Mouse (Mus musculus): ENCODE data around the gene Hba-a2.
"Not testable (repeated sequence)": the region's sequence is repeated elsewhere in the genome, so short reads cannot be mapped to it uniquely, and the experiment has no call there.

Hba-a2 gene

DNA sequence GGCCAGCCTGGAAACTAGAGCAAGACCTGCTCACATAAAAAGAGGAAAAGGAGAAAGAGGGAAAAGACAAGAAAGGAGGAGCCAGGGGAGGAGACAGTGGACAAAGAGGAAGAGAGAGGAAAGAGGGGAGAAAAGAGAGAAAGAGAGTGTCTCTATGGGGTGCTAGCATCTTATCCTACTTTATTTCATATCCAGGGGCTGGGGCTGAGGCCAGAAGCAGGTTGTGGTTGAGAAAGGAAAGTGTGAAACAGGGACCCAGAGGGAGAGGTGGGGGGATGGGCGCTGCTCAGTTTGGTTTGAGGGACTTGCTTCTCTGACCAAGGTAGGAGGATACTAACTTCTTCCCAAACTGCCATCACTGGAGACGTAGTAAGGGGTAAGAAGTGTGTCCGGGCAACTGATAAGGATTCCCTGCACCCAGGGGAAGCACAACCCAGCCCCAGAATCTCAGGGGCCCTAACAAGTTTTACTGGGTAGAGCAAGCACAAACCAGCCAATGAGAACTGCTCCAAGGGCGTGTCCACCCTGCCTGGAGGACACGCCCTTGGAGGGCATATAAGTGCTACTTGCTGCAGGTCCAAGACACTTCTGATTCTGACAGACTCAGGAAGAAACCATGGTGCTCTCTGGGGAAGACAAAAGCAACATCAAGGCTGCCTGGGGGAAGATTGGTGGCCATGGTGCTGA is 13.1 kb upstream of the Hba-a2 start, which contains the start of gene Hba-a1:
TSS of gene Hba-a1 (plus strand) at position 421 of the 687 bp plus-strand sequence.
- not testable (repeated sequence) for DNase-seq (ENCODE audit: low read depth)

- DNase-seq (ENCODE audit: low read depth), result not testable (repeated sequence)
Measured at GRCm38 (mm10) chr11:32284582-32284981, 11.7 kb upstream of the Hba-a2 start.

DNA sequence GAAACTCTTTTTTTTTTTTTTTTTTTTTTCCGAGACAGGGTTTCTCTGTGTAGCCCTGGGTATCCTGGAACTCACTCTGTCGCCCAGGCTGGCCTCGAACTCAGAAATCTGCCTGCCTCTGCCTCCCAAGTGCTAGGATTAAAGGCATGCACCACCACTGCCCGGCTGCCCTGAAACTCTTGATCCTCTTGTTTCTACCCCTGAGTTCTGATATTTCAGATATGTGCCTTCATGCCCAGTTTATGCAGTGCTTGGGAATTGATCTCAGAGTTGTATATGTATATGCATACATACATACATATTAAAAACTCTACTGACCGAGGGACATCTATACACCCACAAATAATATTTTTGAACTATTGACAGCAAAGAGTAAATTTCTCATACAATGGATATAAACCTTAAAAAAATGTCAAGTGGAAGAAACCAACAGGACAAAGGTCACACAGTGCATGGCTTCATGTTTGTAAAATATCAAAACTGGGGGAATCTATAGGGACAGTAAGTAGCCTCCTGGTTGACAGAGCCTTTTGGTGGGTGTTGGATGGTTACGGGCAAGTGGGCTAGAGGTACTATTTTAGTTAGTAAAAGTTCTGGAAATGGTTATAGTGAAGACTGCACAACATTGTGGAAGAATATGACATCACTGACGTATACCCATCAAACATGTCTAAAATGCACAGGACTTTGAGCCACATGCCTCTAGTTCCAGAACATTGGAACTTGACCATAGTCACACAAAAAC is 11.1 kb upstream of the Hba-a2 start:
- no peak for DNase-seq (ENCODE audit: low read depth)

- not testable (repeated sequence) for DNase-seq (ENCODE audit: low read depth)
Measured at GRCm38 (mm10) chr11:32285887-32286286, 10.4 kb upstream of the Hba-a2 start.

GRCm38 (mm10) chr11:32286695-32287492 is 9.4 kb upstream of the Hba-a2 start, which contains the start of gene Hbq1b:
TSS of gene Hbq1b (plus strand) at chr11:32286965.
- peak; percentile 40 for DNase-seq (ENCODE audit: low read depth)

- DNase-seq (ENCODE audit: low read depth), result no peak
Measured at GRCm38 (mm10) chr11:32287493-32287825, 8.8 kb upstream of the Hba-a2 start.

DNA sequence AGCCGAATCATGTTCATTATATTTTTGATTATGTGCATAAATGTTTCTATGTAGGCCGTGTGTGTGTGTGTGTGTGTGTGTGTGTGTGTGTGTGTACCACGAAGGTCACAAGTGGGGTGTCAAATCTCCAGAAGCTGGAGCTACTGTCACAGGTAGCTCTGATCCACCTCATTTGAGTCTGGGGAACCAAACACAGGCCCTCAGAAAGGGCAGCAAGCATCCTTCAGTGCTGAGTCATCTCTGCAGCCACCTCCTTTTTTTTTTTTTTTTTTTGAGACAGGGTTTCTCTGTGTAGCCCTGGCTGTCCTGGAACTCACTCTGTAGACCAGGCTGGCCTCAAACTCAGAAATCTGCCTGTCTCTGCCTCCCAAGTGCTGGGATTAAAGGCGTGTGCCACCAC is 3.5 kb upstream of the Hba-a2 start:
- DNase-seq (ENCODE audit: low read depth), result not testable (repeated sequence)

DNA sequence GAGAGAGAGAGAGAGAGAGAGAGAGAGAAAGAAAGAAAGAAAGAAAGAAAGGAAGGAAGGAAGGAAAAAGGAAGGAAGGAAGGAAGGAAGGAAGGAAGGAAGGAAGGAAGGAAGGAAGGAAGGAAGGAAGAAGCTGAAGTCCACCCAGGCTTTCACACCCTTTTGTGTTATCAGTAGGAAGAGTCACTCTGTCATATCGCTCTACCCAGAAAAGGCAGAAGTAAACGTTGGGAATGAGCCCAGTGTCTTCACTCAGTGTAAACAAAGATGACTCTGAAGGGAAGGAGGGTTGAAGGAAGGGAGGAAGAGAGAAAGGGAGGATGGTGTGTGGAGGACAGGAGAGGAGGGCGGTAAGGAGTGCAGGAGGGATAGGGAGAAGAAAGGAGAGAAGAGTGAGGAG is 2.8 kb upstream of the Hba-a2 start:
- DNase-seq (ENCODE audit: low read depth), result not testable (repeated sequence)

DNA sequence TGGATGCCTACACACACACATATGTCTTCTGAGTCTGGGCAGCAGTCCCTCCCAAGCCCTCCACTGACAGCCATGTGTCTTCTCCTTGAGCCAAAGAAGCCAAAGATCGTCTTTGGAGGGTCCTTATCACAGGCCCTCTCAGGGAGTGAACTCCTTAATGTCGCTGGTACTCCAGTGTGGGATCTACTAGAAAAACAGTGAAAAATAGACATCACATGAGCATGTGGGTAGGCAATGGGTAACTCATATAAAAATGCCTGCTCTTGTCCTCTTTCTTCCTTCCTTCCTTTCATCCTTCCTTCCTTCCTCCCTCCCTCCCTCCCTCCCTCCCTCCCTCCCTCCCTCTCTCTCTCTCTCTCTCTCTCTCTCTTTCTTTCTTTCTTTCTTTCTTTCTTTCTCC is 1.1 kb downstream of the Hba-a2 start:
- not testable (repeated sequence) for DNase-seq (ENCODE audit: low read depth)

GRCm38 (mm10) chr11:32297866-32298531 is 1.7 kb downstream of the Hba-a2 start:
- DNase-seq (ENCODE audit: low read depth), result no peak

GRCm38 (mm10) chr11:32298532-32298918 is 2.2 kb downstream of the Hba-a2 start:
- DNase-seq (ENCODE audit: low read depth), result no peak

DNA sequence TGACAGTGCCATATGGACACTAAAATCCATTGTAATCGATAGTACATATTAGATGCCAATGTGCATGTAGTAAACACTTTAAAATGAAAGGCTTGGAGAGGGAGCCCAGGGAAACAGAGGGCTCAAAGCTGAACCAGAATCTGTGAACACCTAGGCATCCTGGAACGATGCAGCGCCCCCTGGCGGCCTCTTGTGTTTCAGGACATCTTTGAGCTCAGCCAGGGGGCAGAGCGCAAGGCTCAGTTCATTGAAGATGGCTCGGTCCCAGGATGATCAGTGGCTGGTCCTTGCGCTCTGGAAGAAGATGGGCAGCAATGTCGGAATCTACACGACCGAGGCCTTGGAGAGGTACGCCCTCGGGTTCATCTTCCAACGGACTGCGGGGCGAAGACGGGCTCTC is 3.6 kb downstream of the Hba-a2 start, which contains the start of gene Hbq1a:
TSS of gene Hbq1a (plus strand) at position 205 of the 400 bp plus-strand sequence.
- DNase-seq (ENCODE audit: low read depth), result not testable (repeated sequence)

GRCm38 (mm10) chr11:32300279-32301267 is 4.3 kb downstream of the Hba-a2 start:
- no peak for DNase-seq (ENCODE audit: low read depth)

DNA sequence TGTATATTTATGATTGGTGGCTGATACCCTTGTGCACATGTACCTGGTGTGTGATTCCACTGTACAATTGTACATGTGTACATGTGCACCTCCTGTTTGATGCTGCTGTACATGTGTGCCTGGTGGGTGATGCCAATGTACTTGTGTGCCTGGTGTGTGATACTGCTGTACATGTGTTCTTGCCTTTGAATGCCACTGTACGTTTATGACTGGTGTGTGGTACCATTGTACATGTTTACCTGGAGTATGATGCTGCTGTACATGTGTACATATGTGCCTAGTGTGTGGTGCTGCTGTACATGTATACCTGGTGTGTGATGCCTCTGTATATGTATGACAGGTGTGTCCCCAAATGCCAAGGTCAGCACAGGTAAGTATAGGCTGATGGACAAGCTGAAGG is 5.2 kb downstream of the Hba-a2 start:
- DNase-seq (ENCODE audit: low read depth), result no peak

- no peak for DNase-seq (ENCODE audit: low read depth)
Measured at GRCm38 (mm10) chr11:32302824-32303419, 6.6 kb downstream of the Hba-a2 start.

GRCm38 (mm10) chr11:32303455-32303854 is 7.2 kb downstream of the Hba-a2 start:
- no peak for DNase-seq (ENCODE audit: low read depth)

GRCm38 (mm10) chr11:32307006-32307405 is 10.7 kb downstream of the Hba-a2 start:
- DNase-seq (ENCODE audit: low read depth), result no peak

GRCm38 (mm10) chr11:32309446-32309845 is 13.2 kb downstream of the Hba-a2 start:
- DNase-seq (ENCODE audit: low read depth), result no peak

DNA sequence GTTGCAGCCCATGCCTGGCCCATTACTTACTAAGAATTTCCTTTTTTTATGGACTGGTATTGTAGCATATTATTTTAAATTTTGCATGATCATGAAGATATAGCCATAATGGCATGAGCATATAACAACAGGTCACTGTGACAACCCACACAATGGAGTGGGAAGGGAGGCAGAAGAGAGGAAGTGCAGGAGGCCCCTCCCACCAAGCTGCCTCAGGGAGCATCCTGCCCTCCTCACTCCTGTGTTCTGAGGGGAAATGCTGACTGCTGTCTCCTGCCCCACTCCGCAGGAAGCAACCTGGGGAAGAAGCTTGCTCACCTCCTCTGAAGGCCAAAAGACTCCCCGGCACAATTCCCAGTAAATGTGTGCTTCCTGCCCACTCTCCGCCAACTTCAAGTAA is 13.6 kb downstream of the Hba-a2 start:
- DNase-seq (ENCODE audit: low read depth), result no peak

- no peak for DNase-seq (ENCODE audit: low read depth)
Measured at GRCm38 (mm10) chr11:32316009-32316408, 19.7 kb downstream of the Hba-a2 start.

Measured in c-Kit-positive CD71-negative TER-119-negative erythroid progenitor cells, embryonic 14.5 days (primary cell).